Mouse (Mus musculus) activated CD4-positive, CD25-positive, alpha-beta regulatory T cell, adult 4 months (primary cell): ENCODE data around the gene Cdhr1. TPM values are rescaled to one million over a fixed set of nuclear protein-coding genes. Genes with fewer than 3 reads are reported as not detected.
"Not testable (repeated sequence)": the region's sequence is repeated elsewhere in the genome, so short reads cannot be mapped to it uniquely, and the experiment has no call there.

ENCODE experiments used
- ATAC-seq: one replicate; pipeline ENCODE4 v1.8.0; 2017
- polyA plus RNA-seq, 2 experiments: library from polyadenylated mRNA; unstranded; fragments of 100-300 nt; shearing (Covaris generic); gene quantifications; one replicate each; pipeline ENCODE4 v1.2.1; 2017

Gene Cdhr1
- polyA plus RNA-seq: not detected

- ATAC-seq: no peak
Observed at GRCm38 (mm10) chr14:37097956-37098530, at the start of gene Cdhr1. Gene Cdhr1 (minus strand): TSS chr14:37098347.

GRCm38 (mm10) chr14:37139051-37139710 lies 41.0 kb upstream of the Cdhr1 start:
- ATAC-seq: no peak

GRCm38 (mm10) chr14:37137596-37137995 lies 39.4 kb upstream of the Cdhr1 start:
- ATAC-seq: not testable (repeated sequence)

GRCm38 (mm10) chr14:37136110-37136509 lies 38.0 kb upstream of the Cdhr1 start:
- ATAC-seq: no peak

- no peak for ATAC-seq
Observed at GRCm38 (mm10) chr14:37135671-37136070, 37.5 kb upstream of the Cdhr1 start.

GRCm38 (mm10) chr14:37135127-37135593 lies 37.0 kb upstream of the Cdhr1 start, which contains the start of gene Ghitm:
Gene Ghitm (minus strand): TSS chr14:37135272.
- peak; percentile 97 for ATAC-seq

- peak; percentile 17 for ATAC-seq
Observed at GRCm38 (mm10) chr14:37134304-37135126, 36.4 kb upstream of the Cdhr1 start.

GRCm38 (mm10) chr14:37127652-37128051 lies 29.5 kb upstream of the Cdhr1 start:
- ATAC-seq: peak; percentile 44

- ATAC-seq: no peak
Observed at GRCm38 (mm10) chr14:37119233-37119632, 21.1 kb upstream of the Cdhr1 start.

- ATAC-seq: no peak
Observed at GRCm38 (mm10) chr14:37113922-37114321, 15.8 kb upstream of the Cdhr1 start, which contains the start of gene 2610528A11Rik. Gene 2610528A11Rik (minus strand): TSS chr14:37114022.

GRCm38 (mm10) chr14:37112931-37113330 lies 14.8 kb upstream of the Cdhr1 start:
- no peak for ATAC-seq

- no peak for ATAC-seq
Observed at GRCm38 (mm10) chr14:37111371-37111770, 13.2 kb upstream of the Cdhr1 start.

GRCm38 (mm10) chr14:37110456-37110855 lies 12.3 kb upstream of the Cdhr1 start:
- no peak for ATAC-seq

- no peak for ATAC-seq
Observed at GRCm38 (mm10) chr14:37109975-37110374, 11.8 kb upstream of the Cdhr1 start.

GRCm38 (mm10) chr14:37109460-37109859 lies 11.3 kb upstream of the Cdhr1 start:
- ATAC-seq: no peak

- ATAC-seq: no peak
Observed at GRCm38 (mm10) chr14:37105846-37106245, 7.7 kb upstream of the Cdhr1 start.

GRCm38 (mm10) chr14:37104747-37105146 lies 6.6 kb upstream of the Cdhr1 start:
- ATAC-seq: no peak

GRCm38 (mm10) chr14:37102484-37102883 lies 4.3 kb upstream of the Cdhr1 start:
- no peak for ATAC-seq

- no peak for ATAC-seq
Observed at GRCm38 (mm10) chr14:37101531-37101930, 3.4 kb upstream of the Cdhr1 start.

- ATAC-seq: no peak
Observed at GRCm38 (mm10) chr14:37095556-37095955, 2.6 kb downstream of the Cdhr1 start.

- no peak for ATAC-seq
Observed at GRCm38 (mm10) chr14:37094436-37094835, 3.7 kb downstream of the Cdhr1 start.

GRCm38 (mm10) chr14:37083755-37084154 lies 14.4 kb downstream of the Cdhr1 start:
- no peak for ATAC-seq

GRCm38 (mm10) chr14:37080724-37081123 lies 17.4 kb downstream of the Cdhr1 start:
- ATAC-seq: no peak
